Mouse (Mus musculus) midbrain, embryonic 16.5 days (tissue): ENCODE results near the gene March9. TPM values are rescaled to one million over a fixed set of nuclear protein-coding genes. Genes with fewer than 3 reads are reported as not detected.

Experiments
- ATAC-seq: fragments of 200-750 bp; cut with Nextera tagmentation; 2 replicates; pipeline ENCODE4 v1.8.0; 2017; ENCODE audit warnings: moderate TSS enrichment
- H3K27ac ChIP-seq: fragments of 300-500 bp; sonication (generic); 2 replicates; pipeline ENCODE4 v1.5.1; 2014; ENCODE audit warnings: mild to moderate bottlenecking, low read length, mixed read lengths
- H3K27me3 ChIP-seq: fragments of 300-500 bp; sonication (generic); 2 replicates; pipeline ENCODE4 v1.6.1; 2014; ENCODE audit warnings: low read depth, low read length, mixed read lengths; ENCODE audit not compliant: control insufficient read depth, insufficient read depth
- H3K36me3 ChIP-seq: fragments of 300-500 bp; sonication (generic); 2 replicates; pipeline ENCODE4 v1.6.1; 2014; ENCODE audit warnings: mild to moderate bottlenecking, low read length, moderate library complexity, mixed read lengths; ENCODE audit not compliant: control insufficient read depth, insufficient read depth
- H3K4me1 ChIP-seq: fragments of 300-500 bp; sonication (generic); 2 replicates; pipeline ENCODE4 v1.6.1; 2014; ENCODE audit warnings: mild to moderate bottlenecking, low read length, mixed read lengths; ENCODE audit not compliant: control insufficient read depth, insufficient read depth
- H3K4me2 ChIP-seq: fragments of 300-500 bp; sonication (generic); 2 replicates; pipeline ENCODE4 v1.6.1; 2014; ENCODE audit warnings: mild to moderate bottlenecking, low read length, mixed read lengths
- H3K4me3 ChIP-seq: fragments of 300-500 bp; sonication (generic); 2 replicates; pipeline ENCODE4 v1.5.1; 2014; ENCODE audit warnings: low read depth, mild to moderate bottlenecking, low read length, moderate library complexity, mixed read lengths
- H3K9ac ChIP-seq: fragments of 300-500 bp; sonication (generic); 2 replicates; pipeline ENCODE4 v1.6.1; 2014; ENCODE audit warnings: low read depth, low read length, mixed read lengths
- H3K9me3 ChIP-seq: fragments of 300-500 bp; sonication (generic); replicated peaks from 2 replicates; pipeline ENCODE4 v1.6.1; 2014; ENCODE audit warnings: mild to moderate bottlenecking, low read length, mixed read lengths; ENCODE audit not compliant: control insufficient read depth, poor library complexity, severe bottlenecking
- WGBS: fragments of 180-500 bp; shearing (Covaris S2); extraction: QIAGEN DNeasy Blood & Tissue Kit; methylation state at CpG from one replicate; pipeline ENCODE4 v1.1.7; 2014; 5-methylcytosine and 5-hydroxymethylcytosine counted together
- polyA plus RNA-seq: library from polyadenylated mRNA; unstranded; fragments of >200 nt; fragmentation: Nextera tagmentation; extraction: Ambion mirVana; gene quantifications from 2 replicates; pipeline ENCODE4 v1.2.1, GENCODE M21; 2015

The March9 gene
- polyA plus RNA-seq, 1 experiment from 2014 or later, result 6.3 TPM

DNA sequence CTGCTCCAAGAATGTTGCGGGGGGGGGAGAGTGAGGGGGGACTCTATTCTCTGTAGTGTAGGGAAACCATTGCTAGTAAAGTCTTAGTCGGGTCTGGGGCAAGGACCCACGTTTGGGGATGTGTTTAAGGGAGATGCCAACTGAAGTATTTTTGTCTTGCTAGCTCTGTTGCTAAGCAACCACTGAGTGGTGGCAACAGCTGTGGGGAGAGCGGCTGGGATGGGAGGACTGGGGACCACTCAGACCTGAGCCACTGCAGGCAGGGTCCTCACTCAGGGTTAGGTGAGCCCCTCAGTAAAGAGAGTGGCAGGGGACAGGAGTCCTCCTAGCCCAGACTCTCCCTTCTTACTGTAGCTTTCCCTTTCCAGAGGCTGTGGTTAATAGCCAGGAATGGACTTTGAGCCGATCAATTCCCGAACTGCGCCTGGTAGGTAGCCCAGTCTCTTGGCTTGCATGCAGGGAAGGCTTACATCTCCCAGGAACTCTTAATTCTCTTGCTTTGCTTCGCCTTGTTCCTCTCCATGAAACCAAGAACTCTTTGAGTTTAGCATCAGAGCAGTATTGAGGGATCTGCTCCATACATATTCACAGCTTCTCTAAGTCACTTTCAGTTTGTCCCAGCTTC is 22.1 kb upstream of the March9 start:
- no peak overlapping the region; the same call in 1 of the 2 replicates for H3K27ac ChIP-seq
- no peaks in the 10 kb centered on the region for H3K9me3 ChIP-seq
- H3K9ac ChIP-seq, result peak overlapping the region; percentile 99
- peak overlapping the region; percentile 88 for H3K4me3 ChIP-seq
- H3K27me3 ChIP-seq, result peaks cover 4% of the 10 kb centered on the region; the same call in 1 of the 2 replicates
- H3K4me2 ChIP-seq, result peak overlapping the region; percentile 99
- no peak for ATAC-seq
- 27% methylated on average over 8 of the region's 8 CpGs for WGBS
- H3K36me3 ChIP-seq, result peaks cover 22% of the 10 kb centered on the region
- peaks cover 34% of the 10 kb centered on the region for H3K4me1 ChIP-seq

DNA sequence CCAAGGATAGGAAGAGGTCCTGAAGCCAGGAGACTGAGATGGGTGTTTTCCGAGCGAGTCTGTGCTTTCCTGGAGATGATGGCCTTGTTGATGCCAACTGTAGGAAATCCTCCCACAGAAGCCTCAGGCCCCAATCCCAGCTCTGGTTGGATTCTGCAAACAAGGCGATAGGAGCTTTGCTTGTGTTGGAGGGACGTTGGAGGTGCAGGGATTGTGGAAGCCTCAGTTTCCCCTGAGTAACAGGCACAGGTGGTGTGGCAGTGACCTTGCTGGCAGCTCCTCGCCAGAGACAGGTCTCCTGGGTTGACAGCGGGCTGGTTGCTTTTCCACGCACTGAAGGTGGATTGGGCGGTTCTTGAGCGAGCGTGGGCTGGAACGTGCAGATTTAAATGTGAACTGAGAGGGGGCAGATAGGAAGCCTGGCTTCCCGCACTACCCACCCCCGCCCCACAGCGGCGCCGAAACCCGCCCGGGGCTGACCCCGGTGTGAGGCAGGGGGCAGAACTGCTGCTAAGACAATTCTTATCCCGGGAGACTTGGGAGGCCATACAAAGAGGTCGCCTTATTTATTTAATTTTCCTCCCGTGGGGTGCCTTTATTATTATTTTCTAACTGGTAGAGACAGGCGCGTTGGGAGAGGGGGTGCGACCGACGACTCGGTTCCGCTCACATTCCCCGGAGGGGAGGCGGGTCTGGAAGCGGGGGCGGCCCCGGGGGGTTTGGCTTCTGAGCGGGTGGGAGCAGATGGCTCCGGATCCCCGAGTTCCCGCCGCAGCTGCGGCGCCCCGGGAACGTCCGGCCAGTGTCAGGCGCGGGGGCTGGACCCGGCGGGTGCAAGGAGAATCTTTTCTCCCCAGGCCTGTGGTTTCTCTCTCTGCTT is 21.2 kb upstream of the March9 start:
- Histone ChIP-seq H3K9me3 (no peaks in the 10 kb centered on the region), H3K4me1 (peaks cover 40% of the 10 kb centered on the region), H3K9ac (peak overlapping the region; percentile 99), H3K36me3 (peaks cover 17% of the 10 kb centered on the region), H3K4me3 (peak overlapping the region; percentile 88), H3K4me2 (peak overlapping the region; percentile 99), H3K27me3 (0 out of 2 replicates have a peak, but pooled peaks cover 3% of the 10 kb centered on the region), H3K27ac (peak overlapping the region; percentile 55)
- no peak for ATAC-seq
- 2% methylated on average over 47 of the region's 48 CpGs for WGBS

DNA sequence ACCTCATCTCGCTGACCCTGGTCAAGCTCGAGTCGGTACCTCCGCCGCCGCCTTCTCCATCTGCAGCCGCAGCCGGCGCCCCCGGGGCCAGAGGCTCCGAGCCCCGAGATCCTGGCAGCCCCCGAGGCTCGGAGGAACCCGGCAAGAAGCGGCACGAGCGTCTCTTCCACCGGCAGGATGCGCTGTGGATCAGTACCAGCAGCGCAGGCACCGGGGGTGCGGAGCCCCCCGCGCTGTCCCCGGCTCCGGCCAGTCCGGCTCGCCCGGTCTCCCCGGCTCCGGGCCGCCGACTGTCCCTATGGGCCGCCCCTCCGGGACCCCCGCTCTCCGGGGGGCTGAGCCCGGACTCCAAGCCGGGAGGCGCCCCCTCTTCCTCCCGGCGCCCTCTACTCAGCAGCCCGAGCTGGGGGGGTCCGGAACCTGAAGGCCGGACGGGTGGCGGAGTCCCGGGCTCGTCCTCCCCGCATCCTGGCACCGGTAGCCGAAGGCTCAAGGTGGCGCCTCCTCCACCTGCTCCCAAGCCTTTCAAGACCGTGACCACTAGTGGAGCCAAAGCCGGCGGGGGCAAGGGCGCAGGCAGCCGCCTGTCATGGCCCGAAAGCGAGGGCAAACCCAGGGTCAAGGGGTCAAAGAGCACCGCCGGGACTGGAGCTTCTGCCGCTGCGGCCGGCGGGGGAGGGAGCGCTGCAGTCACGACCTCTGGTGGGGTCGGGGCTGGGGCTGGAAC is 19.8 kb upstream of the March9 start:
- Histone ChIP-seq H3K27ac (peak overlapping the region; percentile 95), H3K4me2 (peak overlapping the region; percentile 99), H3K36me3 (peaks cover 14% of the 10 kb centered on the region), H3K9ac (peak overlapping the region; percentile 99), H3K4me1 (peaks cover 43% of the 10 kb centered on the region), H3K9me3 (no peaks in the 10 kb centered on the region), H3K27me3 (0 out of 2 replicates have a peak, but pooled peaks cover 3% of the 10 kb centered on the region), H3K4me3 (peak overlapping the region; percentile 88)
- no peak for ATAC-seq
- WGBS, result 1% methylated on average over 60 of the region's 70 CpGs

- H3K4me1 ChIP-seq, result peaks cover 43% of the 10 kb centered on the region
- peak overlapping the region; percentile 99 for H3K4me2 ChIP-seq
- 0% methylated on average over 24 of the region's 49 CpGs for WGBS
These were observed 18.9 kb upstream of the March9 start for GRCm38 (mm10) chr10:127078677-127079575.

GRCm38 (mm10) chr10:127078001-127078676 is 18.2 kb upstream of the March9 start:
- H3K27me3 ChIP-seq, result 0 out of 2 replicates have a peak, but pooled peaks cover 3% of the 10 kb centered on the region
- ATAC-seq, result peak; percentile 73
- peak overlapping the region; percentile 99 for H3K4me2 ChIP-seq
- H3K27ac ChIP-seq, result peak overlapping the region; percentile 95
- peaks cover 4% of the 10 kb centered on the region for H3K36me3 ChIP-seq
- no peaks in the 10 kb centered on the region for H3K9me3 ChIP-seq
- peak overlapping the region; percentile 66 for H3K9ac ChIP-seq
- peak overlapping the region; percentile 88 for H3K4me3 ChIP-seq
- WGBS, result 0% methylated on average over 12 of the region's 12 CpGs
- peaks cover 43% of the 10 kb centered on the region for H3K4me1 ChIP-seq

More at GRCm38 (mm10) chr10:127078677-127079575, 18.9 kb upstream of the March9 start:
- Histone ChIP-seq H3K36me3 (peaks cover 6% of the 10 kb centered on the region), H3K27me3 (0 out of 2 replicates have a peak, but pooled peaks cover 3% of the 10 kb centered on the region), H3K4me3 (peak overlapping the region; percentile 88), H3K27ac (peak overlapping the region; percentile 95), H3K9me3 (no peaks in the 10 kb centered on the region), H3K9ac (peak overlapping the region; percentile 99)
- peak; percentile 76 for ATAC-seq

- Histone ChIP-seq H3K9me3 (no peaks in the 10 kb centered on the region), H3K27ac (peak overlapping the region; percentile 95), H3K4me3 (peak overlapping the region; percentile 88), H3K36me3 (no peaks in the 10 kb centered on the region), H3K9ac (peak overlapping the region; percentile 66), H3K27me3 (0 out of 2 replicates have a peak, but pooled peaks cover 3% of the 10 kb centered on the region), H3K4me2 (peak overlapping the region; percentile 99), H3K4me1 (peaks cover 39% of the 10 kb centered on the region)
- 5% methylated on average over 10 of the region's 10 CpGs for WGBS
- no peak for ATAC-seq
These were observed 17.5 kb upstream of the March9 start for GRCm38 (mm10) chr10:127077515-127077914.

DNA sequence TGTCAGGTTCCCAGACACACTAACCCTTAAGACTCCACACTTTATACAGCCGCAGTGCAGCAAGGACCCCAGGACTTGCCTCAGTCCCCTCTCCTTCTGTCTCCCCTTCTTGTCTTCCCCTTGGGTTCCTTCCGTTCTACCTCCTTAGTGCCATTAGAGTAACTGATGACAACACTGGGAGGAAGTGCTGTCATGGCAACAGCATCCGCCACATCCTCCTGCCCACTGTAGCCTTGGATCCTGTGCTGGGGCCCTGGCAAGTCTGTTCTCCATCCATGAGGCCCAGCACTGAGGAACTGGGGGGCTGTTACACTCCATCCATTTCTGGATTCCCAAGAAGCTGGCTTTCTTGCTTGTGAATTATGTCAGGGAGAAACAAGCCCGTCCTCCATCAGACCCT is 16.1 kb upstream of the March9 start:
- no peak overlapping the region for H3K4me3 ChIP-seq
- ATAC-seq, result no peak
- H3K27ac ChIP-seq, result no peak overlapping the region
- no peaks in the 10 kb centered on the region for H3K36me3 ChIP-seq
- H3K27me3 ChIP-seq, result 0 out of 2 replicates have a peak, but pooled peaks cover 3% of the 10 kb centered on the region
- no peak overlapping the region for H3K9ac ChIP-seq
- H3K9me3 ChIP-seq, result no peaks in the 10 kb centered on the region
- H3K4me1 ChIP-seq, result peaks cover 29% of the 10 kb centered on the region
- WGBS, result 47% methylated on average over 4 of the region's 4 CpGs
- H3K4me2 ChIP-seq, result peak overlapping the region; percentile 25; the same call in 1 of the 2 replicates
